In the genomic region with DNA sequence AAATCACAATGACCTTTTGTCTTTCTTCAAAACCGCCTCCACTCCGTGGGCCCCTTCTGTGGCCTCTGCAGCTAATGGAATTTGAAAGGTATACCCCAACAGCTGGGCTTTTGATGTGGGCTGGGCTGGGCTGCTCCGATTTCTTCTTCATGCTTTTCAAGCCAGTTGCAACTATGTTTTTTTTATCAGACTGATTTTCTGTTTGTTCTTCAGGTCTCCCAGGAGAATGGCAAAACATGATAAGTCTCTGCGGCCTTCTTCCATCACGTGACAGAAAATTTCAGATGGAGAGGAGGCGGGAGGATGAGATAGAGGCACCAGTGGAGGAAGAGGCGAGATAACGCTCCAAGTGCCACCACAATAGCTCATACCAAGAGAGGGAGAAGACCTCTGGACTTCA, we compare ENCODE assay signal across 14 mouse cellular contexts. TPM values are rescaled to one million over a fixed set of nuclear protein-coding genes. Genes with fewer than 3 reads are reported as not detected.
A peak's percentile ranks its signal among the peaks of the same experiment; 100 is the strongest.
DNase-seq lines count a peak whose midpoint lies in the region; ATAC-seq and TF ChIP-seq lines count a peak whose summit lies in the region.
"Had no signal": no experiment of that assay in that cellular context is flagged by ENCODE, and none has a peak within 500 bp of the region (broad histone marks: within the 10 kb centered on the region; RNA-seq: fewer than 3 reads in every experiment).

No protein-coding gene starts in this region.

- no peaks in the 10 kb centered on the region for H3K4me1 ChIP-seq in intestine, postnatal 0 days (replicated peaks; ENCODE audit: control insufficient read depth, insufficient read depth, low read length)
- no peaks in the 10 kb centered on the region for H3K4me1 ChIP-seq in intestine, embryonic 16.5 days (ENCODE audit: control insufficient read depth, insufficient read depth, low read length)
- no peaks in the 10 kb centered on the region for H3K4me1 ChIP-seq in embryonic facial prominence, embryonic 11.5 days (ENCODE audit: control insufficient read depth, insufficient read depth, low read length)
- peaks cover 48% of the 10 kb centered on the region for H3K4me1 ChIP-seq in liver, embryonic 15.5 days (replicated peaks)
- H3K4me1 ChIP-seq: lung, embryonic 15.5 days; midbrain, embryonic 15.5 days had no signal

- no peaks in the 10 kb centered on the region for H3K36me3 ChIP-seq in intestine, postnatal 0 days (ENCODE audit: control insufficient read depth, insufficient read depth)
- H3K36me3 ChIP-seq in intestine, embryonic 16.5 days (ENCODE audit: control insufficient read depth, insufficient read depth, low read length) = no peaks in the 10 kb centered on the region
- H3K36me3 ChIP-seq in embryonic facial prominence, embryonic 11.5 days (replicated peaks; ENCODE audit: control insufficient read depth, insufficient read depth, low read depth, low read length) = no peaks in the 10 kb centered on the region
- no peaks in the 10 kb centered on the region for H3K36me3 ChIP-seq in liver, embryonic 15.5 days (replicated peaks)
- H3K36me3 ChIP-seq: lung, embryonic 15.5 days; midbrain, embryonic 15.5 days had no signal

- 58% methylated on average over 8 of the region's 8 CpGs for WGBS in intestine, postnatal 0 days
- WGBS in intestine, embryonic 16.5 days = 67% methylated on average over 8 of the region's 8 CpGs
- 59% methylated on average over 8 of the region's 8 CpGs for WGBS in embryonic facial prominence, embryonic 11.5 days
- 10% methylated on average over 8 of the region's 8 CpGs for WGBS in liver, embryonic 15.5 days (ENCODE audit: insufficient replicate concordance)

- peak; percentile 44 for ATAC-seq in intestine, postnatal 0 days
- ATAC-seq in intestine, embryonic 16.5 days = no peak
- ATAC-seq in embryonic facial prominence, embryonic 11.5 days (replicated peaks; ENCODE audit: insufficient number of reproducible peaks, low FRiP score, low TSS enrichment, low read depth) = no peak
- peak; percentile 89 for ATAC-seq in liver, embryonic 15.5 days (ENCODE audit: insufficient read depth)
- ATAC-seq: midbrain, embryonic 15.5 days had no signal

- H3K27me3 ChIP-seq in intestine, postnatal 0 days (replicated peaks; ENCODE audit: control insufficient read depth, insufficient read depth, low read length) = no peaks in the 10 kb centered on the region
- no peaks in the 10 kb centered on the region for H3K27me3 ChIP-seq in intestine, embryonic 16.5 days (replicated peaks; ENCODE audit: control insufficient read depth, insufficient read depth, low read length)
- H3K27me3 ChIP-seq in embryonic facial prominence, embryonic 11.5 days (ENCODE audit: control insufficient read depth, insufficient read depth, low read length) = no peaks in the 10 kb centered on the region
- H3K27me3 ChIP-seq in liver, embryonic 15.5 days = peaks cover 9% of the 10 kb centered on the region; the same call in 1 of the 2 replicates
- H3K27me3 ChIP-seq: lung, embryonic 15.5 days; midbrain, embryonic 15.5 days had no signal

- peak; percentile 28 to 46 for DNase-seq in CD8-positive naive resting alpha-beta T cell, adult 2 months (ENCODE audit: low read depth in 2 of 2, low spot score in 2 of 2)
- peak; percentile 31 for DNase-seq in embryonic facial prominence, embryonic 11.5 days (ENCODE audit: low spot score)
- no peak for DNase-seq in left cerebral cortex, adult 18-20 months (ENCODE audit: low spot score in 2 of 2)
- no peak for DNase-seq in cerebellum, postnatal 25 days
- DNase-seq in ovary, postnatal 10 days (ENCODE audit: low spot score) = no peak
- DNase-seq: cerebellum, adult 18-20 months had no signal

- no peak overlapping the region for H3K9ac ChIP-seq in intestine, postnatal 0 days (ENCODE audit: low read depth, low read length)
- no peak overlapping the region for H3K9ac ChIP-seq in intestine, embryonic 16.5 days (ENCODE audit: low read depth, low read length)
- H3K9ac ChIP-seq in embryonic facial prominence, embryonic 11.5 days (replicated peaks; ENCODE audit: low read length) = no peak overlapping the region
- H3K9ac ChIP-seq in liver, embryonic 15.5 days = peak overlapping the region; percentile 42
- H3K9ac ChIP-seq: lung, embryonic 15.5 days; midbrain, embryonic 15.5 days had no signal

- no peak overlapping the region for H3K4me3 ChIP-seq in intestine, postnatal 0 days (ENCODE audit: low read depth, low read length)
- no peak overlapping the region for H3K4me3 ChIP-seq in intestine, embryonic 16.5 days (ENCODE audit: low read length)
- H3K4me3 ChIP-seq in embryonic facial prominence, embryonic 11.5 days (ENCODE audit: low read depth, low read length) = no peak overlapping the region
- H3K4me3 ChIP-seq in liver, embryonic 15.5 days (replicated peaks) = peak overlapping the region; percentile 22; the same call in 1 of the 2 replicates
- H3K4me3 ChIP-seq: lung, embryonic 15.5 days; midbrain, embryonic 15.5 days had no signal

- H3K27ac ChIP-seq in intestine, postnatal 0 days (ENCODE audit: low read depth, low read length) = no peak overlapping the region
- no peak overlapping the region for H3K27ac ChIP-seq in intestine, embryonic 16.5 days (ENCODE audit: low read length)
- H3K27ac ChIP-seq in embryonic facial prominence, embryonic 11.5 days (replicated peaks; ENCODE audit: low read depth, low read length) = no peak overlapping the region
- H3K27ac ChIP-seq in liver, embryonic 15.5 days (replicated peaks) = peak overlapping the region; percentile 82
- H3K27ac ChIP-seq: lung, embryonic 15.5 days; midbrain, embryonic 15.5 days had no signal

- no peak for TF ChIP-seq CTCF in intestine, postnatal 0 days (IDR thresholded peaks at IDR 0.05; ENCODE audit: low read depth)

- H3K9me3 ChIP-seq in intestine, postnatal 0 days (ENCODE audit: control insufficient read depth) = no peaks in the 10 kb centered on the region
- no peaks in the 10 kb centered on the region for H3K9me3 ChIP-seq in intestine, embryonic 16.5 days (ENCODE audit: control insufficient read depth, low read length)
- H3K9me3 ChIP-seq in embryonic facial prominence, embryonic 11.5 days (replicated peaks; ENCODE audit: control insufficient read depth, low read length) = no peaks in the 10 kb centered on the region
- H3K9me3 ChIP-seq in liver, embryonic 15.5 days (replicated peaks) = no peaks in the 10 kb centered on the region
- H3K9me3 ChIP-seq: lung, embryonic 15.5 days; midbrain, embryonic 15.5 days had no signal

- no peak overlapping the region for H3K4me2 ChIP-seq in intestine, postnatal 0 days (replicated peaks; ENCODE audit: low read depth)
- no peak overlapping the region for H3K4me2 ChIP-seq in intestine, embryonic 16.5 days (ENCODE audit: low read depth, low read length)
- H3K4me2 ChIP-seq in embryonic facial prominence, embryonic 11.5 days (ENCODE audit: low read depth, low read length) = no peak overlapping the region
- peak overlapping the region; percentile 66 for H3K4me2 ChIP-seq in liver, embryonic 15.5 days
- H3K4me2 ChIP-seq: lung, embryonic 15.5 days; midbrain, embryonic 15.5 days had no signal

RNA-seq across cellular contexts. Expression of gene Fasl, which starts 37.0 kb away (rescaled TPM):
- polyA plus RNA-seq in intestine, postnatal 0 days (2015; fragmentation: Nextera tagmentation; extraction: Ambion mirVana) = not detected in 2 replicates
- polyA plus RNA-seq in intestine, embryonic 16.5 days (2015; fragmentation: Nextera tagmentation; extraction: Ambion mirVana) = not detected in 2 replicates
- polyA plus RNA-seq in embryonic facial prominence, embryonic 11.5 days (2014; fragmentation: Nextera tagmentation; extraction: Ambion mirVana) = not detected in 2 replicates
- 0.06 and 0.08 TPM in 2 replicates for polyA plus RNA-seq in liver, embryonic 15.5 days (2015; fragmentation: Nextera tagmentation; extraction: Ambion mirVana)
- under 1 TPM in 1 of 2 experiments, not detected in 1; 0.19 TPM for total RNA-seq in left cerebral cortex, adult 18-20 months (2021)
- total RNA-seq: gastrocnemius, adult 8-10 months had no signal
- polyA plus RNA-seq: kidney, embryonic 14.5 days; stomach, embryonic 14.5 days had no signal

Comparison
In these comparisons a context has a peak if more than half of its experiments do, and no peak if none do; other contexts are left out.
1. ATAC-seq: peak in intestine, postnatal 0 days (single experiment) and liver, embryonic 15.5 days (single experiment); none in intestine, embryonic 16.5 days (single experiment) and embryonic facial prominence, embryonic 11.5 days (single experiment).
2. DNase-seq: peak in CD8-positive naive resting alpha-beta T cell, adult 2 months (2 of 2) and embryonic facial prominence, embryonic 11.5 days (single experiment); none in left cerebral cortex, adult 18-20 months (0 of 2), cerebellum, postnatal 25 days (0 of 2) and ovary, postnatal 10 days (single experiment).